Mouse (Mus musculus): ENCODE measurements around the gene Slc11a1.

Gene Slc11a1

GRCm38 (mm10) chr1:74411753-74412325 is 36.8 kb downstream of the Slc11a1 start:
- no peak for DNase-seq (ENCODE audit: extremely low spot score)

- DNase-seq (ENCODE audit: extremely low spot score), result no peak
Measured at GRCm38 (mm10) chr1:74412711-74413110, 37.7 kb downstream of the Slc11a1 start.

- peak; percentile 67 for DNase-seq (ENCODE audit: extremely low spot score)
Measured at GRCm38 (mm10) chr1:74415143-74415542, 40.1 kb downstream of the Slc11a1 start.

GRCm38 (mm10) chr1:74418747-74419439 is 43.9 kb downstream of the Slc11a1 start:
- no peak for DNase-seq (ENCODE audit: extremely low spot score)

GRCm38 (mm10) chr1:74419440-74419794 is 44.4 kb downstream of the Slc11a1 start:
- no peak for DNase-seq (ENCODE audit: extremely low spot score)

- no peak for DNase-seq (ENCODE audit: extremely low spot score)
Measured at GRCm38 (mm10) chr1:74423147-74423546, 48.2 kb downstream of the Slc11a1 start.

GRCm38 (mm10) chr1:74425845-74426244 is 50.9 kb downstream of the Slc11a1 start:
- no peak for DNase-seq (ENCODE audit: extremely low spot score)

- DNase-seq (ENCODE audit: extremely low spot score), result no peak
Measured at GRCm38 (mm10) chr1:74433220-74433619, 58.2 kb downstream of the Slc11a1 start.

GRCm38 (mm10) chr1:74434596-74434995 is 59.6 kb downstream of the Slc11a1 start:
- no peak for DNase-seq (ENCODE audit: extremely low spot score)

GRCm38 (mm10) chr1:74435563-74435962 is 60.6 kb downstream of the Slc11a1 start:
- DNase-seq (ENCODE audit: extremely low spot score), result no peak
